Mouse (Mus musculus) CH12.LX (cell line): ENCODE data around the gene Lpar6. TPM values are rescaled to one million over a fixed set of nuclear protein-coding genes. Genes with fewer than 3 reads are reported as not detected.

ENCODE experiments used
- DNase-seq: peaks from one replicate; pipeline ENCODE4 v3.0.0-alpha.2; 2013; ENCODE audit errors: extremely low read depth
- H3K27ac ChIP-seq: 2 replicates; pipeline ENCODE4 v1.5.1; 2012; ENCODE audit warnings: low read depth, mild to moderate bottlenecking, control low read depth, moderate library complexity; ENCODE audit not compliant: insufficient read depth
- H3K27me3 ChIP-seq: replicated peaks from 2 replicates; pipeline ENCODE3; 2012; ENCODE audit warnings: inconsistent platforms
- H3K36me3 ChIP-seq, 2 experiments: replicated peaks in 1 of 2; 2 replicates each; pipeline versions ENCODE3 to v1.6.1; 2012; ENCODE audit warnings: inconsistent platforms in 1 of 2, low read length in 1 of 2, mild to moderate bottlenecking in 1 of 2, mixed read lengths in 1 of 2, moderate library complexity in 1 of 2; ENCODE audit not compliant: control insufficient read depth in 1 of 2, insufficient read depth in 1 of 2
- H3K4me1 ChIP-seq, 2 experiments: 2 replicates each; pipeline ENCODE4 v1.6.1; 2012; ENCODE audit warnings: inconsistent platforms in 1 of 2, moderate library complexity in 1 of 2; ENCODE audit not compliant: insufficient read depth in 2 of 2, control insufficient read depth in 1 of 2
- H3K4me2 ChIP-seq: 2 replicates; pipeline ENCODE4 v1.6.1; 2012; ENCODE audit warnings: low read depth, mild to moderate bottlenecking, control low read depth; ENCODE audit not compliant: poor library complexity, insufficient read depth, severe bottlenecking
- H3K4me3 ChIP-seq, 3 experiments: fragments of 150-350 bp in 1 of 3; sonication (generic) in 1 of 3; replicated peaks in 1 of 3; 2 replicates each; pipeline versions ENCODE3 to v1.5.1; 2011 to 2012; ENCODE audit warnings: low read depth in 2 of 3, low read length in 2 of 3, mild to moderate bottlenecking in 2 of 3, moderate library complexity in 2 of 3, control low read depth in 1 of 3, improper control_type of control experiment in 1 of 3, inconsistent platforms in 1 of 3, mixed read lengths in 1 of 3; ENCODE audit not compliant: poor library complexity in 1 of 3
- H3K79me2 ChIP-seq: replicated peaks from 2 replicates; pipeline ENCODE4 v1.6.1; 2012; ENCODE audit warnings: mild to moderate bottlenecking, moderate library complexity; ENCODE audit not compliant: control insufficient read depth, poor library complexity, insufficient read depth, severe bottlenecking; ENCODE audit errors: extremely low read depth
- H3K9ac ChIP-seq: 2 replicates; pipeline ENCODE4 v1.6.1; 2012; ENCODE audit warnings: low read depth, mild to moderate bottlenecking, control low read depth, moderate library complexity; ENCODE audit not compliant: insufficient read depth
- H3K9me3 ChIP-seq: replicated peaks from 2 replicates; pipeline ENCODE3; 2012; ENCODE audit warnings: low read length, inconsistent platforms, mixed read lengths
- CHD1 ChIP-seq: IDR thresholded peaks from 2 replicates; pipeline ENCODE4 v1.6.1; 2012; ENCODE audit warnings: low read depth, low read length, improper control_type of control experiment, inconsistent platforms
- ELF1 ChIP-seq: IDR thresholded peaks from 2 replicates; pipeline ENCODE4 v1.6.1; 2014; ENCODE audit warnings: low read depth, mild to moderate bottlenecking, inconsistent platforms, low read length, improper control_type of control experiment
- EP300 ChIP-seq: IDR thresholded peaks from 2 replicates; pipeline ENCODE4 v1.6.1; 2011; ENCODE audit warnings: low read length, improper control_type of control experiment
- ETS1 ChIP-seq: conservative IDR thresholded peaks from 2 replicates; pipeline ENCODE4 v1.6.1; 2012; ENCODE audit warnings: low read depth, mild to moderate bottlenecking, inconsistent platforms, low read length, improper control_type of control experiment, moderate library complexity
- GABPA ChIP-seq: IDR thresholded peaks from 2 replicates; pipeline ENCODE4 v1.6.1; 2012; ENCODE audit warnings: low read depth, low read length, improper control_type of control experiment, inconsistent platforms; ENCODE audit not compliant: insufficient replicate concordance
- HCFC1 ChIP-seq: IDR thresholded peaks from 2 replicates; pipeline ENCODE4 v1.6.1; 2012; ENCODE audit warnings: low read depth, mild to moderate bottlenecking, inconsistent platforms, low read length, improper control_type of control experiment
- JUND ChIP-seq: conservative IDR thresholded peaks from 2 replicates; pipeline ENCODE4 v1.6.1; 2011; ENCODE audit warnings: low read depth, low read length, improper control_type of control experiment
- KAT2A ChIP-seq: IDR thresholded peaks from 2 replicates; pipeline ENCODE4 v1.6.1; 2012; ENCODE audit warnings: low read length, improper control_type of control experiment, inconsistent platforms; ENCODE audit not compliant: insufficient replicate concordance
- MYC ChIP-seq: IDR thresholded peaks from 2 replicates; pipeline ENCODE4 v1.6.1; 2011; ENCODE audit warnings: low read depth, mild to moderate bottlenecking, improper control_type of control experiment, low read length
- NELFE ChIP-seq: IDR thresholded peaks from 2 replicates; pipeline ENCODE4 v1.6.1; 2011; ENCODE audit warnings: low read depth, low read length, improper control_type of control experiment
- NRF1 ChIP-seq: IDR thresholded peaks from 2 replicates; pipeline ENCODE4 v1.6.1; 2014; ENCODE audit warnings: low read depth, mild to moderate bottlenecking, inconsistent platforms, low read length, improper control_type of control experiment, moderate library complexity
- POLR2A ChIP-seq: IDR thresholded peaks from 2 replicates; pipeline ENCODE4 v1.6.1; 2011; ENCODE audit warnings: low read depth, mild to moderate bottlenecking, improper control_type of control experiment, low read length
- POLR2AphosphoS2 ChIP-seq: IDR thresholded peaks from 2 replicates; pipeline ENCODE4 v1.6.1; 2011; ENCODE audit warnings: low read depth, low read length, improper control_type of control experiment
- RCOR1 ChIP-seq: conservative IDR thresholded peaks from 2 replicates; pipeline ENCODE4 v1.6.1; 2012; ENCODE audit warnings: low read depth, mild to moderate bottlenecking, inconsistent platforms, low read length, improper control_type of control experiment
- SIN3A ChIP-seq: IDR thresholded peaks from 2 replicates; pipeline ENCODE4 v1.6.1; 2012; ENCODE audit warnings: low read length, improper control_type of control experiment, inconsistent platforms
- TBP ChIP-seq: conservative IDR thresholded peaks from 2 replicates; pipeline ENCODE4 v1.6.1; 2011; ENCODE audit warnings: low read depth, low read length, improper control_type of control experiment
- TCF12 ChIP-seq: IDR thresholded peaks from 2 replicates; pipeline ENCODE4 v1.6.1; 2014; ENCODE audit warnings: low read depth, mild to moderate bottlenecking, inconsistent platforms, low read length, improper control_type of control experiment
- USF1 ChIP-seq: IDR thresholded peaks from 2 replicates; pipeline ENCODE4 v1.6.1; 2014; ENCODE audit warnings: low read depth, mild to moderate bottlenecking, inconsistent platforms, low read length, improper control_type of control experiment
- USF2 ChIP-seq: conservative IDR thresholded peaks from 2 replicates; pipeline ENCODE4 v1.6.1; 2011; ENCODE audit warnings: low read depth, low read length, improper control_type of control experiment
- ZC3H11A ChIP-seq: IDR thresholded peaks from 2 replicates; pipeline ENCODE4 v1.6.1; 2012; ENCODE audit warnings: low read depth, mild to moderate bottlenecking, inconsistent platforms, low read length, improper control_type of control experiment
- ZKSCAN1 ChIP-seq: IDR thresholded peaks from 2 replicates; pipeline ENCODE4 v1.6.1; 2012; ENCODE audit warnings: low read depth, inconsistent platforms, low read length, improper control_type of control experiment, borderline replicate concordance
- dilution Hi-C: fragments of 300-500 bp; cut with MboI; formaldehyde crosslinking; loops from 2 replicates; pipeline ENCODE4 v1.14.3; 2020; ENCODE audit warnings: low sequenced_read_pairs; ENCODE audit not compliant: extremely low pct_unique_long_range_greater_than_20kb, extremely low pct_ligation_motif_present
- in situ Hi-C: fragments of 300-500 bp; cut with MboI; formaldehyde crosslinking; loops from 3 replicates; pipeline ENCODE4 v1.14.3; 2019; ENCODE audit warnings: low sequenced_read_pairs, low pct_ligation_motif_present, low pct_unique_long_range_greater_than_20kb, mixed read lengths
- polyA plus RNA-seq: library from polyadenylated mRNA; unstranded; fragments of >175 nt; gene quantifications from 2 replicates; pipeline ENCODE4 v1.2.1, GENCODE M21; 2012; ENCODE audit warnings: low read depth; ENCODE audit not compliant: insufficient read length
- total RNA-seq, 2 experiments: library from RNA; depleted of rRNA; stranded (reverse); fragments of 300-350 nt in 1 of 2; fragments of >200 nt in 1 of 2; gene quantifications; 2 replicates each; pipeline ENCODE4 v1.2.3; 2012 to 2014

The Lpar6 gene
- total and polyA plus RNA-seq, 3 experiments = 2.9 to 6.4 (median 3.2) TPM

DNA sequence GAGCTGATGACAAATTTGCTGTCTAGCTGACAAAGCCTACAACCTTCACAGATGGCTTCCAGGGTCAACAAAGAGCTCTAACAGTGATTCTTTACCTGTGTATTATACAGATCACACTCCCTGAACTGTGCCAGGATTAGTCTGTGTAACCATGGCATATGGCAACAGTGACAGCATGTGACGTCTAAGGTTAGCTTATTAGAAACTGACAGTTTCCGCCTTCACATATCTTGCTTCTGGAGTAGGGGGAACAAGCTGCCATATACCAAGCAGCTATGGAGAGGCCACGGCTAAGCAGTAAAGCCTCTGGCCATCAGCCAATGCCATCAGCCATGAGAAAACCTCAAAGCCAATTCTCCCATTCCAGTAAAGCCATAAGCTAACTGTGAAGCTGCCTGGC lies 11.3 kb upstream of the Lpar6 start:
- Histone ChIP-seq H3K27ac (no peak overlapping the region), H3K27me3 (no peaks in the 10 kb centered on the region), H3K4me1 (peaks cover 2 to 25% of the 10 kb centered on the region in 2 experiments; a peak in 2 of 4 replicates), H3K36me3 (peaks cover 0 to 3% of the 10 kb centered on the region in 2 experiments), H3K79me2 (no peaks in the 10 kb centered on the region), H3K4me3 (no peak overlapping the region), H3K4me2 (no peak overlapping the region), H3K9me3 (no peaks in the 10 kb centered on the region), H3K9ac (no peak overlapping the region)
- TF ChIP-seq NELFE = no peak
- TF ChIP-seq JUND = no peak
- no peak for TF ChIP-seq TCF12
- TF ChIP-seq KAT2A = no peak
- no peak for TF ChIP-seq NRF1
- TF ChIP-seq ETS1 = no peak
- TF ChIP-seq RCOR1 = no peak
- no peak for TF ChIP-seq USF2
- TF ChIP-seq GABPA = no peak
- no peak for TF ChIP-seq HCFC1
- no peak for TF ChIP-seq POLR2A
- no peak for TF ChIP-seq EP300
- no peak for TF ChIP-seq ZC3H11A
- in situ Hi-C loops = no loop called here
- dilution Hi-C loops = no loop called here
- DNase-seq = no peak

DNA sequence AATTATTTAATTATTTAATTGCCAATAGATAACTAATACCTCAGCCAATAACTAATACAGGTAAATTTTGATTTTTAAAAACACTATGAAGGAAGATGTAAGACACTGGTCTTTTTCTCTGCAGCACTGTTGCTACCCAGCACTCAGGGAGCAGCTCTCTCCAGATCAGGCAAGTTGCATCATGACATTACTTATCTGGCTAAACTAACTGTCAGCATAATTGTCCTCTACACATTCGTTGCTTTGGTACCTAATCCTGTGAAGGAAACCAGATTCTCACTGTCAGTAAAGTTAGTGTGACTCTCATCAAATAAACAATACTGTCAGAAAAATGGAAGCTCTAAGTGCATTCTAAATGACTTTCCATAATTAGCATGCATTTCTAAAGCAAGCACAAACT lies 10.8 kb upstream of the Lpar6 start:
- Histone ChIP-seq H3K36me3 (peaks cover 0 to 3% of the 10 kb centered on the region in 2 experiments), H3K4me1 (peaks cover 2 to 25% of the 10 kb centered on the region in 2 experiments; a peak in 2 of 4 replicates), H3K9me3 (no peaks in the 10 kb centered on the region), H3K4me3 (no peak overlapping the region), H3K27me3 (no peaks in the 10 kb centered on the region), H3K4me2 (no peak overlapping the region), H3K79me2 (no peaks in the 10 kb centered on the region), H3K27ac (no peak overlapping the region), H3K9ac (no peak overlapping the region)
- no peak for DNase-seq
- no peak for TF ChIP-seq HCFC1
- TF ChIP-seq SIN3A = no peak
- TF ChIP-seq ZC3H11A = no peak
- TF ChIP-seq USF2 = no peak
- TF ChIP-seq ZKSCAN1 = no peak
- TF ChIP-seq TBP = no peak
- no peak for TF ChIP-seq CHD1
- no peak for TF ChIP-seq MYC
- TF ChIP-seq POLR2AphosphoS2 = no peak
- TF ChIP-seq POLR2A = no peak
- no peak for TF ChIP-seq USF1
- no peak for TF ChIP-seq NRF1
- TF ChIP-seq ELF1 = no peak
- dilution Hi-C loops = no loop called here
- in situ Hi-C loops = no loop called here
